Mouse (Mus musculus): ENCODE data around the gene Galnt3.

Galnt3 gene

GRCm38 (mm10) chr2:66124591-66125271 is at the start of gene Galnt3:
Galnt3 (minus strand) TSS chr2:66124994.
- no peak for DNase-seq (ENCODE audit: low spot score)

GRCm38 (mm10) chr2:66173134-66173533 is 48.3 kb upstream of the Galnt3 start:
- DNase-seq (ENCODE audit: low spot score) = no peak

GRCm38 (mm10) chr2:66171643-66172042 is 46.8 kb upstream of the Galnt3 start:
- DNase-seq (ENCODE audit: low spot score) = no peak

- DNase-seq (ENCODE audit: low spot score) = no peak
These were observed 45.9 kb upstream of the Galnt3 start for GRCm38 (mm10) chr2:66170721-66171120.

- no peak for DNase-seq (ENCODE audit: low spot score)
These were observed 40.2 kb upstream of the Galnt3 start for GRCm38 (mm10) chr2:66165025-66165424.

GRCm38 (mm10) chr2:66158140-66158915 is 33.5 kb upstream of the Galnt3 start:
- no peak for DNase-seq (ENCODE audit: low spot score)

GRCm38 (mm10) chr2:66151436-66151835 is 26.6 kb upstream of the Galnt3 start:
- DNase-seq (ENCODE audit: low spot score) = no peak

- DNase-seq (ENCODE audit: low spot score) = no peak
These were observed 25.7 kb upstream of the Galnt3 start for GRCm38 (mm10) chr2:66150531-66150930.

- DNase-seq (ENCODE audit: low spot score) = no peak
These were observed 23.9 kb upstream of the Galnt3 start for GRCm38 (mm10) chr2:66148654-66149230.

GRCm38 (mm10) chr2:66146473-66146872 is 21.7 kb upstream of the Galnt3 start:
- no peak for DNase-seq (ENCODE audit: low spot score)

- no peak for DNase-seq (ENCODE audit: low spot score)
These were observed 20.0 kb upstream of the Galnt3 start for GRCm38 (mm10) chr2:66144770-66145169.

GRCm38 (mm10) chr2:66143284-66143683 is 18.5 kb upstream of the Galnt3 start:
- no peak for DNase-seq (ENCODE audit: low spot score)

- no peak for DNase-seq (ENCODE audit: low spot score)
These were observed 17.9 kb upstream of the Galnt3 start for GRCm38 (mm10) chr2:66142711-66143110.

GRCm38 (mm10) chr2:66142268-66142667 is 17.5 kb upstream of the Galnt3 start:
- DNase-seq (ENCODE audit: low spot score) = no peak

GRCm38 (mm10) chr2:66140246-66140645 is 15.5 kb upstream of the Galnt3 start:
- no peak for DNase-seq (ENCODE audit: low spot score)

GRCm38 (mm10) chr2:66131862-66132544 is 7.2 kb upstream of the Galnt3 start:
- no peak for DNase-seq (ENCODE audit: low spot score)

GRCm38 (mm10) chr2:66128941-66129340 is 4.1 kb upstream of the Galnt3 start:
- DNase-seq (ENCODE audit: low spot score) = no peak

- no peak for DNase-seq (ENCODE audit: low spot score)
These were observed 2.7 kb upstream of the Galnt3 start for GRCm38 (mm10) chr2:66127541-66127940.

GRCm38 (mm10) chr2:66126936-66127335 is 2.1 kb upstream of the Galnt3 start:
- no peak for DNase-seq (ENCODE audit: low spot score)

- DNase-seq (ENCODE audit: low spot score) = no peak
These were observed 821 bp downstream of the Galnt3 start for GRCm38 (mm10) chr2:66123756-66124589.

- no peak for DNase-seq (ENCODE audit: low spot score)
These were observed 7.1 kb downstream of the Galnt3 start for GRCm38 (mm10) chr2:66117686-66118085.

Data from c-Kit-positive CD71-positive TER-119-positive erythroid progenitor cells, embryonic 14.5 days (primary cell).